Mouse (Mus musculus): ENCODE data around the gene Gramd1c.

Gene Gramd1c

DNA sequence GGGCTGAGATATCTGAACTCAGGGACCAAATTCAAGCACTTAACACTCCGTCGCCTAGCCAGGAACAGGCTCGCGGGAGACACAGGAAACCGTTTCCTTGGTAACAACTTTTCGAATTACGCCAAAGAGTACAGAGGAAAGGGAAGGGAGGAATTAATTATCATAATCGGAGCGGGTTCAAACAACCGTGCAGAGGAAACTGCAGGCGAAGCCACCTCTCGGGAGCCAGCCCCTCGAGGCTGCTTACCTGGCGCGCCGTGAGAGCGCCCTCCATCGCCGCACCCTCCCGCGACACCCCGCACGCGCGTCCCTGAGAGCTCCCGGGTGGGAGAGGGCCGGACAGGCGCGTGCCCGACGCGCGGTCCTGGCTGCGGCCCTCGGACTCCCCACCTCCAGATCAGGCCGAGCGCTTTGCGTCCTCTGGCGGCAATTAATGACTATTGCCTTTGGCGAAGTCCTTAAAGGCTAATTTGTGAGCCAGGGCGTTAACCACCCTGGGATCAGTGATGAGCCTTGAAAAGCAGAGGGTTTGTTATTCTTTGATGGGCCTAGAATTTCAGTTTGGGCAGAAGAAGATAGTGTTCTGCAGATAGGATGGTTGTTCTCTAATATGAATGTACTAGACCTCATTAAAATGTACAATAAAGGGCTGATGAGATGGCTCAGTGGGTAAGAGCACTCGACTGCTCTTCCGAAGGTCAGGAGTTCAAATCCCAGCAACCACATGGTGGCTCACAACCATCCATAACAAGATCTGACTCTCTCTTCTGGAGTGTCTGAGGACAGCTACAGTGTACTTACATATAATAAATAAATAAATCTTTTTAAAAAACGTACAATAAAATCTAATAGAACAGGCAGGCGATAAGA lies at the start of gene Gramd1c:
Gramd1c (minus strand) TSS at position 321 of the 870 bp plus-strand sequence.
- DNase-seq (ENCODE audit: low read depth, low spot score), result peak; percentile 69

DNA sequence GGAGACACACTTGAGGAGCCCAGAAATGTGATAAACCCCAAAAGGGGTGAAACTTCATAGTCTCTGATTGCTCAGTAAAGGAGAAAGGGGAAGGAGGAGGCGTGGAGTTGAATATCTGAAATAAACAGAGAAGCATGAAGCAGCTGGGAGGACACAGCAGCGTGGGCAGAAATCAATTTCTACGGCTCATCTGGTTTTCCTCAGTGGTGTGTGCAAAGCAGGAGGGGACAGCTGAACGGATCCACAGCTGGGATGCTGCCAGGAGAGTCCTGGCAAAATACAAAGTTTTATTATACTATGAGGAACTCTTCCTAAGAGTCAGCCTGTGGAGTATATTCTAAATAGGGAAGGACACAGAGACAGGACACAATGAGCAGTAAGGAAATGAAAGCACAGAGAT lies 45.9 kb upstream of the Gramd1c start:
- DNase-seq (ENCODE audit: low read depth, low spot score), result no peak

DNA sequence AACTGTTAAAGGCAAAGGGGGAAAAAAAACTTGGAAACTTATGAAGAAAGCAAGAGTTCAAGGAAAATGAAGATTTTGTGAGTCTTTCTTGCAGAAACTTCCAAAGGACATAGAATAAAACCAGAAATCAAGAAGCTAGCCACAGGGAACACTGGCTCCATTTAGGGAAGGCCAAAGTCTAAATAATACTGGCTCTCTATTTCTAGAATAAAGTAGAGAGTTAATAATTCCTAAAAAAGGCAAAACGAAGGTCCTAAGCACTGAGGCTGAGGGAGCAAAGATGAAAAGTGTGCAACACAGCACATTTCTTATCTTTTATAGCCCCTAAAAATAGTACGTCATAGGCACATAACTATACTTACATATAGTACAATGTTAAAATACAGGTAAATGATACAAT lies 42.1 kb upstream of the Gramd1c start:
- DNase-seq (ENCODE audit: low read depth, low spot score), result no peak

DNA sequence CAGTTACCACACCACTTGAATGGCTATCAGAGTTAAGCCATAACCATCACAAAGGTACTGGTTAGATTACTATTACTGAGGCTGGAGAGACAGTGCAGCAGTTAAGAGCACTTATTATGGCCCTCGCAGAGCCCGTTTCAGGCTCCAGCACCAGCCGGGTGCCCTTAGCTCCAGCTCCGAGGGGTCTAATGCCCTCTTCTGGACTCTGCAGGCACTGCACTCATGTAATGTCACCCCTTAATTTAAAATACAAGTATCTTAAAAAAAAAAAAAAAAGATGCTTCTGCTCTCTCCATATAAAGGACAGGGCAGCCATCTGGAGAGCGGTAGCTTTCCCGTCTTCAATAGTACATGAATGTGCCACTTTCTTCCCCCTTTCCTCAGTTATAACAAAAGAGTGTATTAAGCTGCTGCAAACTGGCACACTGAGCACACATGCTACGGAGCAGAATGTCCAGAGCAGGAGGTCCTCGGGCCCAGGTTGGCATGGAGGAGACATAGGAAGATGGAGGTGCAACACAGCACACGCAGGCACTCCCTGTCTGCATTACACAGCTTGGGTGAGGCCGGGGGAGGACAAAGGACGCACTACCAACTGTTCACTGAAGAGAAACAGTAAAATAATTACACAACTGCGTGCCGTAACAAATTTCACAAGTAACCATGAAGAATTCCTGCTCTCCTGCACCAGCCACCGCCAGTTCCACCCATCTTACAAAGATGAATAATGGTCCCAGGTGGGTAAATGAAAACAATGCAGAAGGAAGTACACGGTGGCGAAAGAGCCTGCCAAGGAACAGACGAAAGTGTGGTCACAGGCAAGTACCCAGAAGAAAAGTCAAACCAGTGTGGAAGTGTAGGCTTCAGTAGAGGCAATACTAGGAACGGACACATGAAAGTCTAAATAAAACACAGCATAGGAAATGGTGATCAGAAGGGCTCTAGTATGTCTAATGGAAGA lies 40.9 kb upstream of the Gramd1c start:
- no peak for DNase-seq (ENCODE audit: low read depth, low spot score)

DNA sequence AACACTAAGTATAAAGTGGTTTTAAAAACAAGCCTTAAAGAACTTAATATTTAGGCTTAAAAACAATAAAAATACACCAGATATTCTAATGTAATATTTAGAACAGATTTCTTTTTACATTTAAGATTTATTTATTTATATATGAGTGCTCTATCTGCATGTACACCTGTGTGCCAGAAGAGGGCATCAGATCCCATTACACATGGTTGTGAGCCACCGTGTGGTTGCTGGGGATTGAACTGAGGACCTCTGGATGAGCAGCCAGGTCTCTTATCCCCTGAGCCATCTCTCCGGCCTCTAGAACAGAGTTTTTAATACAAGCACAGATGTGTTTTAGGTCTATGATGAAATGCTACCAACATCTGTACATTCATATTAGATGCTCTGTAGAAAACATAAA lies 39.8 kb upstream of the Gramd1c start:
- no peak for DNase-seq (ENCODE audit: low read depth, low spot score)

DNA sequence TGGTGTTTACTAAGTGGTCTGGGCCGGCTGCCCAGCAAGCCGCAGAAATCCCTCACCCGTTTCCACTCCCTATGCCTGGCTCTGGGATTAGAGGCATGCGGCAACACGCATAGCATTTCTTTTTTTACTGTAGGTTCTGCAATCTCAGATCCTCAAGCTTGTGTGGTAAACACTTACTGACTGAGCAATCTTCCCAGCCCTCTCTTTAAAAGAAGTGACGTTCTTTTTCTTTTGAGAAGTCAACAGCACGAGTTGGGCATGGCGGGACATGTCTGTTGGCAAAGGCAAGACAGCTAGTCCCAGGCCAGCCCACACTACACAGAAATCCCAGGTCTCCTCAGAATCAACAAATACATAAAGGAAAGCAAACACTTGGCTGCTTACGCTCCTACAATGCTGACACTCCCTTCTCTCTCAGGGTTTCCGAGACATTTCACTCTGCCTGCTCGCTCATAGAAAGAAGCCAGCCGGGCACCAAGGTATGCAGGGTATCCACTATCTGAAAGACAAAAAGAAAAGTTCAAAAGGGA lies 38.1 kb upstream of the Gramd1c start:
- DNase-seq (ENCODE audit: low read depth, low spot score), result no peak

DNA sequence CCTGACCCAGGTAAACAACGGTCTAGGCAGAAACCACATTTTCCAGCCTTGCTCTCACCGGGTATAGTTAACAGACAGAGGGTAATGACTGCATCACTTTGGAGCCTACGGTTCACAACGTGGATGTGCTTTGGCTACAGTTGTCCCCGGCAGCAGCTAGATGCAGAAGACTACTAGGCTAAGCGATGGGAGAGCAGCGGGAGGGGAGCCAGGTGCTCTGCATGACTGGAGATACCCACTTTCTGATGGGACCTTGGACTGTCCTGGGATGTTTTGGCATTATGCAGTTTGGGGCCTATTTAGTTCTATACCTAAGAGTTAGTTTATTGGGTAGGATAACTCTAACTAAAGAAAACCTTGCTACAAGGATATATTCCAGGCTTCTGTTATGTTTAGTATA lies 36.2 kb upstream of the Gramd1c start:
- no peak for DNase-seq (ENCODE audit: low read depth, low spot score)

DNA sequence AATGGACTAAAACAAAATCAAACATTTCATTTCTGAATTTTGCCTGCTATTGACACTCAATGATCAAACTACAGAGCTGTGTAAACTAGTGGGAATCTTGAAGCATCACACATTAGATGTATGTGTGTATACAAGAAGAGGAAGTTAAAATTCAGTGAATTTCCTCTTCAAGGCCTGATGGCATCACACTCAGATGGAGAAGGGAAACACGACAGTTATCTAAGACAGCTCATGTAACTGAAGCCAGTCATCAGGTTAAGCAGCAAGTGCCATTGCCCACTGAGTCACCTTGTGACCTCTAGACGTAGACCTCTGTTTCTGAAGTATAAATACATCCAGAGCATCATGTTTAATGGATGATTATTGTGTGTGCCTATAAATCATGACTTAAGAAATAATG lies 24.5 kb upstream of the Gramd1c start:
- DNase-seq (ENCODE audit: low read depth, low spot score), result no peak

DNA sequence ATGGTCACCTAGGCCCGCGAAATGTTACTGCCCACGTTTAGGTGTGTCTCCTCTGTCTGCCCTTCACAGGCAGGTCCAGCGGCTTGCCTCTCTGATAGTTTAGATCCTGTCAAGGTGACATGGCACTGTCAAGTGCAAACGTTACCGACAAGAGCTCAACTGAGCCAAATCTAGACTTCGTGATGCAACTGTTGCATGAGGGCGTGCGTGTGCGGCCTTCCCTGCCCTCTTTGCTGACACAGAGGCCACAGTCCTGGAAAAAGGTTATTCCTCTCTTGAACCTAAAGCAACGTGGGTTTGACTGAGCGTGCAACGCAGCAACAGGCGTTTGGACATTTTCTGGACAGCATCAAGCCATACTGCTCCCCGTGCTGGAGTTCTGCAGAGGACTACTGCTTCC lies 1.8 kb downstream of the Gramd1c start:
- no peak for DNase-seq (ENCODE audit: low read depth, low spot score)

DNA sequence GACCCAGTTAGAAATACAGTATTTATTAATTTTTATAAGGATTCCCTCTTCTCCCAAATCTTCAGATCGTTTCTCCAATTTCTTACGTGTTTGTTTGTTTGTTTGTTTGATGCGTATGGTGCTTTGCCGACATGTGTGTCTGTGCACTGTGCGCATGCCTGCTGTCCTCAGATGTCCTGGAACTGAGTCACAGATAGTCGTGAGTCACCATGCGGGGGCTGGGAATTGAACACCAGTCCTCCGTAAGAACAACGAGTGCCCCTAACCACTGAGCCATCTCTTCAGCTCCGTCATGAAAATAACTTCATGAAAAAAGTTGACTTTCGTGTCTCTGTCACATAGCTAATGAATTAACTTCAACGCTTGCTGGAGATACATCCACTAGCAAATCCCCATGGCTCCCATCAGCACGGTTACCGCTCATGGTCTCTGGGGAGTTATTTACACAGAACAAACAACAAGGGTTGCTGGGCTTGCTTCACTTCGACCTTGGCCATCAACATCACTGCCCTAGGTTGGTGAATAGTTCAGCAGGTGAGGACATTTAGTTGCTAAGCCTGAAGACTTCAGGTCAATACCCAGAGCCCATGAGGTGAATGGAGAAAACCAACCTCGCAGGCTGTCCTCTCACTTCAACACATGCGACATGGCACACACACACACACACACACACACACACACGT lies 2.4 kb downstream of the Gramd1c start:
- DNase-seq (ENCODE audit: low read depth, low spot score), result no peak

DNA sequence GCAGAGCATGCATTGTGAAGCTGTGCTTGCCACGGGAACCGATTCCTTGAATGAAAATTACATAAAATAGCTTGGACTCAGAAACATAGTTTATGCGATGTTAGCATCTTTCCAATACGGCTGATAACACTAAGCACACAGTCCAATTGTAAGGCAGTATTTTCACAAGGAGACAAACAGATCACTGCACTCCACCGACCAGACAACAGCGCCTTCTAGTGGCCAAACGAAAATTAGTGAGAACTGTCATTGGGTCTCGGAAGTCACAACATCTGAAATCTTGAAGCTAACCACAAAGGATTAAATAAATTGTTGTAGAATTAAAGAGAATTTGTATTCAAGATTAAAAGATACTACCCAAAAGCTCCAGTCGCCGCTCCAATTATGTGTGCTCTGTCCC lies 4.4 kb downstream of the Gramd1c start:
- DNase-seq (ENCODE audit: low read depth, low spot score), result peak; percentile 54

DNA sequence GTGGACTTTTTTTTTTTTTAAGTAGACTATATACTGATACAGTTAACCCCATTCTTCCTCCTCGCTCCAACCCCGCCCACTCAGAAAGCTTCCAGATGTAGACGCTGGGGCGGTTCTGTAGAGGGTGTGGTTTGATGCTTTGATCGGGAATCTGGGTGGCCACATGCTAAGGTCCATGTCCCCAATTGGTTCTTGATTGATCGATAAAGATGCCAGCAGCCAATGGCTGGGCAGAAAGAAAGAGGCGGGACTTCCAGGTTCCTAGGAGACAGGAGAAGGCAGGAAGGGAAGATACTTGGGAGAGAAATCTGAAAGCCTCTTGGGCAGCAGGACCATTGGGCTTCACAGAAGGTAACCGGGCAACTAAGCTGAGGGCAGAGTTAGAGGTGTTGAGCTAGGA lies 7.4 kb downstream of the Gramd1c start:
- no peak for DNase-seq (ENCODE audit: low read depth, low spot score)

DNA sequence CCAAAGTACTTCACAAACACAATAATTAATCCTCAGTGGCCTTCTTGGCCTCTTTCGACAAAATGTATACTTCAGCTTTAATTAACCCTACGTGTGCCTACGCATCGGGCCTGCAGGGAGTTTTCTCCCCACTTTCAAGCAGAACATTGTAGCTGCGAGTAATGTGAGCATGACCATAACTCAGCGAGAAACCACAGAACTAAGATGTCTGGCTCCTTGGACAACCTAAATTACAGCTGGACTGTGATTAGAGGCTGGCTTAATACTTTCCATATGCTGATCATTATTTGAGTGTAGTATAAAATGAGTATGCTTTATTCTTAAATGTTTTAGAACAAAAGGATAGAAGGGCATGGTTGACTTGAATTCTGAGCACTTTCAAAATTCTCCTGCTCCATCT lies 9.9 kb downstream of the Gramd1c start:
- no peak for DNase-seq (ENCODE audit: low read depth, low spot score)

DNA sequence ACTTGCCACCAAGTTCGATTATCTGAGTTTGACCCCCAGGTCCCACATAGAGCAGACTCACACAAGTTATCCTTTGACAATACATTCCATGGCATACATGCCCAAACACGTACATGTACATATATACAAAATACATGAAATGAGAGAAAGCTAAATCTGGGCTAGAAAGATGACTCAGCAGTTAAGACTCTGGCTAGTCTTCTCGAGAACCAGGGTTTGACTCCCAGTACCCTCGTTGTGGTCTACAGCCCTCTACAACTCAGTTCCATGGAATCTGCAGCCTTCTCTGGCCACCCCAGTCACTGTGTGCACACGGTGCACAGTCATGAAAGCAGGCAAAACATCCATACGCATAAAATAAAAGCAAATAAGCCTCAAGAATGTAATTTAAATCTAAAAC lies 10.8 kb downstream of the Gramd1c start:
- DNase-seq (ENCODE audit: low read depth, low spot score), result no peak

DNA sequence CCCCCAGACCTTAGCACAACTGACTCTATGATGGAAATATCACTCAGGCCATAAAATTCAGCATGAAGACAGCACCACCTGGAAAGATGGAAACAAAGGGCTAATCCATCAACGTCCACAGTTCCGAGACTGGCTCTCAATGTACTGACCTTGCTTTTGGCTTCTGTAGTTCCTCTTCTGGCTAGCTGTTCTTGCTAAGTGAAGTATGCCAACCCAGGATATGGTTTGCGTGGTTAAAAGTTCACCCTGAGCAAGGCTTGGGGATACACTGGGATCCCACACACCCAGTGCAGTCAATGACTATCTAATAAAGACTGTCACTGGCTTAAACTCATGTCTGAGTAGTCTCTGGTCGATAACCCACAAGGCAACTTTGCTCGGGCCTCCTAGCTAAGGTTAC lies 13.0 kb downstream of the Gramd1c start:
- no peak for DNase-seq (ENCODE audit: low read depth, low spot score)

DNA sequence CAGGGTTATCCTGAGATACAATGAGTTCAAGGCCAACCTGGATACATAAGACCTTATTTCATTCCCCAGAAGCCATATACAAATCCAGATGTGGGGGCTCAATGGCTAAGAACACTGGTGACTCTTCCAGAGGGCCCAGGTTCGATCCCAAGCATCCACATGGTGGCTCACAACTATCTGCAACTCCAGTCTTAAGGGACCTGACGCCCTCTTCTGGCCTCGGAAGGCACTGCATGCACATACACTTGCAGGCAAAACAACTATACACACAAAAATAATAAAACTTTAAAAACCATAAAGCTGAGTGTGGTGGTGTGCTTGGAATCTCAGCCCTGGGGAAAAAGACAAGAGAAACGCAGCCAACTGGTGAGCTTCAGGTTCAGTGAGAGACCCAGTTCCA lies 24.0 kb downstream of the Gramd1c start:
- no peak for DNase-seq (ENCODE audit: low read depth, low spot score)

DNA sequence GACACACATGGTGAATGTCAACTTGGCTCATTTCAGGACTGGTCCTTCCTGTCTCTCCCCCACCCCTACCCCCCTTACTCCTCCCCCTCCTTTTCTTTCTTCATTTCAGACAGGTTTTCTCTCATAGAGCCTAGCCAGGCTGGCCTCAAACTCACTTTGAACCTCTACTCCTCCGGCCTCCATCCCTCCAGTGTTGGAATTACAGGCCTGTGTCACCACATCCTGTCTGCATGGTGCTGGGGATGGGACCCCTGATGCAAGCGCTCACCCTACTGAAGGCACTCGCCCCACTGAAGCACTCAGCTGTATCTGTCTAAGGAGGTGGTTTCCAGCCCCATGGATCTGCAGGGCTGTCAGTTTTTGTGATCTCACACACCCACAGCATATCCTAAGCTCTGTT lies 27.9 kb downstream of the Gramd1c start:
- DNase-seq (ENCODE audit: low read depth, low spot score), result no peak

DNA sequence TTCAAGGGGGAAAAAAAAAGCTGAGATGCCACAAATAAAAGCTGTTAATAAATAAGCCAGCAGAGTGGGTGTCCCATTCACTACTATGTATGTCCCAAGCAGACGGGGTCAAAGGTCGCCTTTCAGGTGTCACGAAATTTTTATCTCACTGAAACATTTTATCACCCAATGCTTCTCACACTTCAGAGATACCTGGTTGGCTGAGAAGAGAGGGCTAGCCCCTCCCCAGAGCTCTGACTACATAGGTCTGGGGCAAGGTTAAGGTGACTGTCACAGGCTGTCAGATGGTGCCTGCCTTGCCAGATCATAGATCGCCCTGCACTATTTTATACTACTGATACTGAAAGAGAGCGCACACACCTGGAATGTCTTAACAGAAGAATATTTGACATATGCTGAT lies 29.8 kb downstream of the Gramd1c start:
- no peak for DNase-seq (ENCODE audit: low read depth, low spot score)

DNA sequence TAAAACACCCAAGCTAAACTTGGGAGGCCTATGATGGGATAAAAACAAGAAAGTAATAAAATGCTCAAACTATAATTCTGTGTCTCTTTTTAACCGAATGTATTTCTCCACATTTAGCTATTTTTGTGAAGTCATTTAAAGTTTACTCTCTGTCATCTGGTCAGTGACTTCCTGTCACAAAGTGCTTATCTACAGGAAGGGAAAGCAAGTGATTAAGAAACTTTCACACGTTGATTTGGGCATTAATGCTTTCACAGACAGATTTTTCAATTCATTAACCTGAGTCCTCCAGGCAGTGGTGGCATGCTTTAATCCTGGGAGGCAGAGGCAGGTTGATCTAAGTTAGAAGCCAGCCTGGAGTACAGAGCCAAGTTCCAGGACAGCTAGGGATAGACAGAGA lies 33.9 kb downstream of the Gramd1c start:
- no peak for DNase-seq (ENCODE audit: low read depth, low spot score)

DNA sequence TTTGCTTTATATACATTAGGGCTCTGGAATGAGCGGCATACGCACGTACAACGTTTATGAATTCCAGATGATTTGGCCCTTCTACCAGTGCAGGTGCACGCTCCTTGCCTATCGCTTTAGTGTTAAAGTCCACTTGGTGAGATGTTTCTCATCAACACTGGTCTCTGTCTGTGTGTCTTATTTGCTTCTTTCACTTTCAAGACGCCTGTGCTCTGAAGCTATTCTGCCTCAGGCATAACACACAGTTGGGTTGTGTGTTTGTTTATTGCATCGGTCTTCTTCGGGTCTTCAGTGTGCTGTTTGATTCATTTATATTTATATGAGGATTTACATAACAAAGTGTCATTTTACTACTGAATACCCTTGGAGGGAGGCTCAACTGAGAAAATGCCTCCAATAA lies 36.3 kb downstream of the Gramd1c start:
- DNase-seq (ENCODE audit: low read depth, low spot score), result no peak

DNA sequence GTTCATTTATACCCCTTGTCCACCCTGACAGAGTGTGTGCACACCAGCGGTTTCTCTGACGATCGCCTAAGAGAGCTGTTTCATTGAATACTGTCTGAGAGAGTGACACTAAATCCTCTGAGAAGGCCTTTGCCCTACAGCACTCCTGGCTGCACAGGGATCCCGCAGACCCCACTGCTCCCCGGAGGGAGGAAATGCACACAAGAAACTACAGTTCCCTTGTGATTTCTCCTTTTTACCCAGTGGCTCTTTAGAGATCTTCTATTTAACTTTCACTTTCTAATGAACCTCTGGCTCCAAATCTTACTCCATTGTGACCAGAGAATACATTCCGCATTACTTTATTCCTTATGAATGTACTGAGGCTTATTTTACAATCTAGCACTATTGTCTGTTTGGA lies 36.9 kb downstream of the Gramd1c start:
- DNase-seq (ENCODE audit: low read depth, low spot score), result no peak

Data from embryo, embryonic 11.5 days (tissue).